Mouse (Mus musculus) heart, embryonic 12.5 days (tissue): ENCODE data around the gene Txnrd1. TPM values are rescaled to one million over a fixed set of nuclear protein-coding genes. Genes with fewer than 3 reads are reported as not detected.

Experiments
- ATAC-seq: fragments of 200-750 bp; cut with Nextera tagmentation; 2 replicates; pipeline ENCODE4 v1.8.0; 2017; ENCODE audit warnings: moderate TSS enrichment, moderate library complexity; ENCODE audit not compliant: insufficient number of reproducible peaks, low FRiP score
- H3K27ac ChIP-seq: fragments of 300-500 bp; sonication (generic); 2 replicates; pipeline ENCODE4 v1.5.1; 2016; ENCODE audit warnings: mild to moderate bottlenecking, moderate library complexity; ENCODE audit not compliant: poor library complexity, severe bottlenecking
- H3K27me3 ChIP-seq: fragments of 300-500 bp; sonication (generic); replicated peaks from 2 replicates; pipeline ENCODE4 v1.6.1; 2016; ENCODE audit warnings: mild to moderate bottlenecking, moderate library complexity
- H3K36me3 ChIP-seq: fragments of 300-500 bp; sonication (generic); 2 replicates; pipeline ENCODE4 v1.6.1; 2016; ENCODE audit warnings: mild to moderate bottlenecking, moderate library complexity
- H3K4me1 ChIP-seq: fragments of 300-500 bp; sonication (generic); replicated peaks from 2 replicates; pipeline ENCODE4 v1.6.1; 2016; ENCODE audit warnings: mild to moderate bottlenecking
- H3K4me2 ChIP-seq: fragments of 300-500 bp; sonication (generic); 2 replicates; pipeline ENCODE4 v1.6.1; 2016; ENCODE audit warnings: mild to moderate bottlenecking, moderate library complexity
- H3K4me3 ChIP-seq: fragments of 300-500 bp; sonication (generic); 2 replicates; pipeline ENCODE4 v1.5.1; 2016; ENCODE audit warnings: mild to moderate bottlenecking
- H3K9ac ChIP-seq: fragments of 300-500 bp; sonication (generic); 2 replicates; pipeline ENCODE4 v1.6.1; 2016; ENCODE audit warnings: mild to moderate bottlenecking, moderate library complexity
- H3K9me3 ChIP-seq: fragments of 300-500 bp; sonication (generic); replicated peaks from 2 replicates; pipeline ENCODE4 v1.6.1; 2016; ENCODE audit warnings: mild to moderate bottlenecking, moderate library complexity
- WGBS: fragments of 180-500 bp; shearing (Covaris S2); methylation state at CpG from one replicate; pipeline ENCODE4 v1.1.7; 2016; 5-methylcytosine and 5-hydroxymethylcytosine counted together
- polyA plus RNA-seq: library from polyadenylated mRNA; unstranded; fragments of >200 nt; fragmentation: Nextera tagmentation; extraction: Ambion mirVana; gene quantifications from 2 replicates; pipeline ENCODE4 v1.2.1, GENCODE M21; 2016

Gene Txnrd1
- polyA plus RNA-seq, 1 experiment from 2014 or later, result 90.9 TPM

DNA sequence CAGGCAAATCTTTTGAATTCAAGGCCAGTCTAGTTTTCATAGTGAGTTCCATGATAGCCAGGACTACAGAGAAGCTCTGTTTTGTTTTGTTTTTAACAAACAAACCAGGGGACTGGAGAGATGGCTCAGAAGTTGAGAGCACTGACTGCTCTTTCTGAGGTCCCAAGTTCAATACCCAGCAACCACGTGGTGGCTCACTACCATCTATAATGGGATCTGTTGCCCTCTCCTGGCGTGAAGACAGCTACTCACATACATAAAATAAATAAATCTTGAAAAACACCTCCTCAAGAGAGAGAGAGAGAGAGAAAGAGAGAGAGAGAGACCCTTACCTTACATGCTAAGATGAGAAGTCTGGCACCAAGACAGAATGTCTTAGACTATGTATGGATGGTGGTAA lies 84.9 kb downstream of the Txnrd1 start:
- Histone ChIP-seq H3K4me2 (no peak overlapping the region), H3K36me3 (no peaks in the 10 kb centered on the region), H3K27me3 (no peaks in the 10 kb centered on the region), H3K4me3 (no peak overlapping the region), H3K9ac (no peak overlapping the region), H3K9me3 (no peaks in the 10 kb centered on the region), H3K27ac (no peak overlapping the region), H3K4me1 (peaks cover 6% of the 10 kb centered on the region; the same call in 1 of the 2 replicates)
- no peak for ATAC-seq
- WGBS, result 56% methylated on average over 2 of the region's 2 CpGs

DNA sequence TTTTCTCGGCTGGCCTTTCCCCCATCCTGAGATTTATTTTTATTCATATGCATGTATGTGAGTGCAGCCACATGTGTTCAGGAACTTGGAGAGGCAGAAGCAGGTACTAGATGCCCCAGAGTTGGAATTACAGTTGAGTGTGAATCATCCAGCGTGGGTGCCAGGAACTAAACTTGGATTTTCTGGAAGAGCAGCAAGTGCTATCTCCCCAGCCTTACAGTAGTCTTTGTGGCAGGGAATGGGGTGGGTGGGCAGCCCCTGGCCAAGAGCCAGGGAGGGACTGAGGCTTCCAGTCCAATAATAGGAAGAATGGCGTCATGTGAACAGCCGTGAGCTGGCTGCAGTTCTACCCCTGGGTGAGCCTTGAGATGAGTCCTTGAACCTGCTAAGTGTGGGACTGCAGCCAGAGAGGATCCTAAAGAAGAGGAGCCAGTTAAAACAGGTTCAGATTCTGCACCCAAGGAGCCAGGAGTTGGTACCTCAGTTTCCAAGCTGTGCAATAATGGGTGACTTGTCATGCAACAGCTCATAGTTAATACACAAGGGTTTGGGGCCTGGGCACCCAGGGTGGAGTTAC lies 85.7 kb downstream of the Txnrd1 start:
- Histone ChIP-seq H3K36me3 (no peaks in the 10 kb centered on the region), H3K9ac (no peak overlapping the region), H3K9me3 (no peaks in the 10 kb centered on the region), H3K4me2 (no peak overlapping the region), H3K4me3 (no peak overlapping the region), H3K27me3 (no peaks in the 10 kb centered on the region), H3K4me1 (peaks cover 6% of the 10 kb centered on the region; the same call in 1 of the 2 replicates), H3K27ac (no peak overlapping the region)
- no peak for ATAC-seq
- WGBS, result 79% methylated on average over 4 of the region's 4 CpGs

- H3K27ac ChIP-seq, result no peak overlapping the region
- H3K4me2 ChIP-seq, result no peak overlapping the region
- WGBS, result 43% methylated on average over 3 of the region's 3 CpGs
- no peak for ATAC-seq
- no peak overlapping the region for H3K4me3 ChIP-seq
- H3K36me3 ChIP-seq, result no peaks in the 10 kb centered on the region
- H3K9me3 ChIP-seq, result 0 out of 2 replicates have a peak, but pooled peaks cover 4% of the 10 kb centered on the region
- H3K9ac ChIP-seq, result no peak overlapping the region
- H3K4me1 ChIP-seq, result peaks cover 6% of the 10 kb centered on the region; the same call in 1 of the 2 replicates
- H3K27me3 ChIP-seq, result no peaks in the 10 kb centered on the region
Observed at GRCm38 (mm10) chr10:82923547-82923946, 89.8 kb downstream of the Txnrd1 start.

DNA sequence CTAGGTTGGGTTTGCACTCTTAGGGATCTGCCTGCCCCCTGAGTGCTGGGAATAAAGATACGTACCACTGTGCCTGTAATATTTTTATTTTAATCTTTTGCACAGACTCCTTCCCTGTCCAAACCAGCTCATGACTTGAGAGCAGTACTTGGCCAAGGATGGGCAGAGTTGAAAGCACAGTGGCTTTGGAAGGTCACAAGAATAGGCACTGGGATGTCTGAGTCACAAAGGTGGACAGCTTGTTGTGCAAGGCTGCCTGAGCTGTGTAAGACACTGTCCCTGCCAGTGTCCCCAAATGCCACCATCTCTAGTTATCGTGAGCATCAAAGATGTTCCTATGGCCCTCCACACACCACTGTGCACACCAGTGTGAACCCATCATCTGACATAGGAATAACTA lies 91.0 kb downstream of the Txnrd1 start:
- no peaks in the 10 kb centered on the region for H3K27me3 ChIP-seq
- H3K4me3 ChIP-seq, result no peak overlapping the region
- H3K4me1 ChIP-seq, result peaks cover 6% of the 10 kb centered on the region; the same call in 1 of the 2 replicates
- no peak overlapping the region for H3K4me2 ChIP-seq
- WGBS, result 90% methylated on average over 2 of the region's 2 CpGs
- no peak overlapping the region for H3K27ac ChIP-seq
- H3K9me3 ChIP-seq, result 0 out of 2 replicates have a peak, but pooled peaks cover 4% of the 10 kb centered on the region
- no peak for ATAC-seq
- no peaks in the 10 kb centered on the region for H3K36me3 ChIP-seq
- H3K9ac ChIP-seq, result no peak overlapping the region

- ATAC-seq, result no peak
- Histone ChIP-seq H3K27me3 (no peaks in the 10 kb centered on the region), H3K27ac (no peak overlapping the region), H3K9me3 (0 out of 2 replicates have a peak, but pooled peaks cover 4% of the 10 kb centered on the region), H3K36me3 (no peaks in the 10 kb centered on the region), H3K4me2 (no peak overlapping the region), H3K4me3 (no peak overlapping the region), H3K4me1 (peaks cover 6% of the 10 kb centered on the region; the same call in 1 of the 2 replicates), H3K9ac (no peak overlapping the region)
- 88% methylated on average over 2 of the region's 2 CpGs for WGBS
Observed at GRCm38 (mm10) chr10:82925624-82926023, 91.9 kb downstream of the Txnrd1 start.

GRCm38 (mm10) chr10:82935018-82935633 lies 101.4 kb downstream of the Txnrd1 start:
- Histone ChIP-seq H3K9me3 (no peaks in the 10 kb centered on the region), H3K4me3 (no peak overlapping the region), H3K36me3 (no peaks in the 10 kb centered on the region), H3K4me1 (no peaks in the 10 kb centered on the region), H3K27me3 (no peaks in the 10 kb centered on the region), H3K9ac (no peak overlapping the region), H3K4me2 (no peak overlapping the region), H3K27ac (no peak overlapping the region)
- 83% methylated on average over 13 of the region's 13 CpGs for WGBS
- no peak for ATAC-seq

GRCm38 (mm10) chr10:82935774-82936173 lies 102.0 kb downstream of the Txnrd1 start:
- H3K27me3 ChIP-seq, result no peaks in the 10 kb centered on the region
- no peaks in the 10 kb centered on the region for H3K9me3 ChIP-seq
- H3K9ac ChIP-seq, result no peak overlapping the region
- H3K27ac ChIP-seq, result no peak overlapping the region
- WGBS, result 73% methylated on average over 6 of the region's 6 CpGs
- no peak overlapping the region for H3K4me2 ChIP-seq
- no peak for ATAC-seq
- no peaks in the 10 kb centered on the region for H3K36me3 ChIP-seq
- no peaks in the 10 kb centered on the region for H3K4me1 ChIP-seq
- no peak overlapping the region for H3K4me3 ChIP-seq

Other genes with a start within 250 kb of the Txnrd1 start
- 35.0 and 37.5 TPM in 2 replicates for gene 1190007I07Rik, start 210.7 kb upstream of the Txnrd1 start, polyA plus RNA-seq
- 112 and 115 TPM in 2 replicates for gene Tdg, start 204.1 kb upstream of the Txnrd1 start, polyA plus RNA-seq
- 2.1 and 2.6 TPM in 2 replicates for gene Glt8d2, start 143.3 kb upstream of the Txnrd1 start, polyA plus RNA-seq
- 52.0 and 53.5 TPM in 2 replicates for gene Hcfc2, start 137.8 kb upstream of the Txnrd1 start, polyA plus RNA-seq
- gene Nfyb, start 69.8 kb upstream of the Txnrd1 start, polyA plus RNA-seq, result 28.1 and 29.3 TPM in 2 replicates
- 0.31 and 0.39 TPM in 2 replicates for gene Eid3, start 32.7 kb downstream of the Txnrd1 start, polyA plus RNA-seq
- gene Chst11, start 151.5 kb downstream of the Txnrd1 start, polyA plus RNA-seq, result 3.5 and 4.1 TPM in 2 replicates